Mouse (Mus musculus): ENCODE measurements around the gene Nat9. TPM values are rescaled to one million over a fixed set of nuclear protein-coding genes. Genes with fewer than 3 reads are reported as not detected.

Nat9 gene
- total and polyA plus RNA-seq, 2 experiments from 2014 or later: 7.7 to 21.6 TPM

DNA sequence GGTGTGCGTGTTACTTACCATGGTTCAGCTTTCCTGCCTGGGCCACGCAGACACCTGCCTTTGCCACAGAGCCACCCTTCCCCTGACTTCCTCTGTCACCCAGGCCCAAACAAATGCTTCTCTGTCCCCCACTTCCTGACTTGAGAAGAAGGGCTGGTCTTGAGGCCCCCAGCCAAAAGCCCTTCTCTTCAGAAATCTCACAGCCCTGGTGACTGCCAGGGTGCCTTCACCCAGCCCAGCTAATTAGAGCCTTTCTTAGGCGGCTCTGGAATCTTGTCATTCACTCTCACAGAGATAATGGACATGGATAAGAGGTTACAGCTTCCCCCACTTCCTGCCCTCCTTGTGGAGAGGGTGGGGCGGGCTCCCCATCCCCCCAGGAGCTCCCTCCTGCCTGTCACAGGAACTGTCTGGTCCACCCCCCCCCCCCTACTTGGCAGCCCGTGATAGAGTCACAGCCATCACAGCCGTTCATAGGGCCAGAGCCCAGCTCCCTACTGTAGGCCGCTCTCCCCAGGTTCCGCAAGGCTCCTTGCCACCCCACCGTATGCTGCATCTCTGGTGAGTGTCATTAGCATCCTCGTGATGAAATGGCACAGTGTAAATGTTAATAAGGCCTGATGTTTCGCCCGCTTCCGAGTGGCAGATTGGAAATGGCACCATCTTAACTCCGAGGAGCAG is 39.3 kb upstream of the Nat9 start:
- Histone ChIP-seq H3K4me3 (ENCODE audit: low read depth, low read length) (no peak overlapping the region), H3K27ac (ENCODE audit: low read depth) (peak overlapping the region; percentile 32; the same call in 1 of the 2 replicates), H3K9ac (replicated peaks; ENCODE audit: low read depth, low read length) (no peak overlapping the region), H3K4me2 (ENCODE audit: low read depth, low read length) (no peak overlapping the region), H3K4me1 (ENCODE audit: control insufficient read depth, insufficient read depth) (peaks cover 50% of the 10 kb centered on the region), H3K27me3 (ENCODE audit: control insufficient read depth, insufficient read depth, low read length) (no peaks in the 10 kb centered on the region), H3K36me3 (replicated peaks; ENCODE audit: control insufficient read depth, insufficient read depth, low read length) (no peaks in the 10 kb centered on the region), H3K9me3 (replicated peaks; ENCODE audit: control insufficient read depth, low read length) (no peaks in the 10 kb centered on the region)
- TF ChIP-seq EP300 (IDR thresholded peaks at IDR 0.05; ENCODE audit: low read depth) (no peak), CTCF (IDR thresholded peaks at IDR 0.05; ENCODE audit: low read depth) (no peak)
- DNase-seq (ENCODE audit: low spot score) (no peak), ATAC-seq (ENCODE audit: insufficient read depth, low read depth) (no peak)
- WGBS: 50% methylated on average over 14 of the region's 14 CpGs

DNA sequence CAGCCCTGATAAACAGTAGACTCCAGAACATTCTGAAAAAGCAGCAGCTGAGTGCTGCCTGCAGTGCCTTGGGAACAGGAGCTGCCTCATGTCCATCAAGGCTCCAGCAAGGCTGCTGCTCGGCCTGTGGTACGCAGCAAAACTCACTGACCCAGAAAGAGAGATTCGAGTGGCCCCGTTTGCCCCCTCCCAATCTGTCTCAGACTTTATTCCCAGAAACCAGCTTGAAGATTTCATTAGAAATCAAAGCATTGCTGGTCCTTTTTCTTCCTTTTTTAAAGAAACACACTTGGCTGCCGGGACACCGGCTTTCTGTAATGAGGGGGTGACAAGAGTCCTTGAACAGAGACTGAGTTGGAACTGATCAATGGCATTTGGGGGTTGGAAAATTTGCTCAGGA is 37.6 kb upstream of the Nat9 start:
- no peak overlapping the region for H3K4me2 ChIP-seq (ENCODE audit: low read depth, low read length)
- H3K4me3 ChIP-seq (ENCODE audit: low read depth, low read length): no peak overlapping the region
- H3K27me3 ChIP-seq (ENCODE audit: control insufficient read depth, insufficient read depth, low read length): no peaks in the 10 kb centered on the region
- no peak for DNase-seq (ENCODE audit: low spot score)
- no peak overlapping the region for H3K9ac ChIP-seq (replicated peaks; ENCODE audit: low read depth, low read length)
- 83% methylated on average over 6 of the region's 6 CpGs for WGBS
- no peak for ATAC-seq (ENCODE audit: insufficient read depth, low read depth)
- H3K27ac ChIP-seq (ENCODE audit: low read depth): no peak overlapping the region
- H3K4me1 ChIP-seq (ENCODE audit: control insufficient read depth, insufficient read depth): peaks cover 56% of the 10 kb centered on the region
- no peaks in the 10 kb centered on the region for H3K9me3 ChIP-seq (replicated peaks; ENCODE audit: control insufficient read depth, low read length)
- H3K36me3 ChIP-seq (replicated peaks; ENCODE audit: control insufficient read depth, insufficient read depth, low read length): no peaks in the 10 kb centered on the region
- no peak for TF ChIP-seq EP300 (IDR thresholded peaks at IDR 0.05; ENCODE audit: low read depth)
- TF ChIP-seq CTCF (IDR thresholded peaks at IDR 0.05; ENCODE audit: low read depth): no peak

DNA sequence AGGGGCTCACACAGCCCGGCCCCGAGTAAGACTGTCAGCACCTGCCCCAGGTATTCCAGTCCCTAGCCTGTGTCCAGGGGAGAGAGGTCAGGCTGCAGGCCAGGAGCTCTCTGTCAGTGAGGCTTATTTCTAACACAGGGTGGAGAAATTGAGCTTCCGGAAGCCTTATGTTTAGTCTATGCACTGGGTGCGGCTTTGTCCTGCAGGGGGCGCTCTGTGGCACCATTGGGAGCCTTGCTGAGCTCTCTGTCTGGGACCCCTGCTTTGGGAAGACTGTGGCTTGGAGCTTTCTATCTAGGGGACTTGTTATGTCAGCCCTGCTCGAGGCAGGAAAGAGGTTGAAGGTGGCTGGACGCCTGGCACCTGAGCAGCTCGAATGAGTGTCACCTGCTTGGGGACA is 37.2 kb upstream of the Nat9 start:
- no peak overlapping the region for H3K4me3 ChIP-seq (ENCODE audit: low read depth, low read length)
- H3K27me3 ChIP-seq (ENCODE audit: control insufficient read depth, insufficient read depth, low read length): no peaks in the 10 kb centered on the region
- DNase-seq (ENCODE audit: low spot score) (peak; percentile 33), ATAC-seq (ENCODE audit: insufficient read depth, low read depth) (no peak)
- WGBS: 50% methylated on average over 8 of the region's 8 CpGs
- no peak overlapping the region for H3K4me2 ChIP-seq (ENCODE audit: low read depth, low read length)
- no peaks in the 10 kb centered on the region for H3K36me3 ChIP-seq (replicated peaks; ENCODE audit: control insufficient read depth, insufficient read depth, low read length)
- peaks cover 56% of the 10 kb centered on the region for H3K4me1 ChIP-seq (ENCODE audit: control insufficient read depth, insufficient read depth)
- TF ChIP-seq CTCF (IDR thresholded peaks at IDR 0.05; ENCODE audit: low read depth) (peak; percentile 62), EP300 (IDR thresholded peaks at IDR 0.05; ENCODE audit: low read depth) (no peak)
- H3K9ac ChIP-seq (replicated peaks; ENCODE audit: low read depth, low read length): no peak overlapping the region
- no peaks in the 10 kb centered on the region for H3K9me3 ChIP-seq (replicated peaks; ENCODE audit: control insufficient read depth, low read length)
- no peak overlapping the region for H3K27ac ChIP-seq (ENCODE audit: low read depth)

DNA sequence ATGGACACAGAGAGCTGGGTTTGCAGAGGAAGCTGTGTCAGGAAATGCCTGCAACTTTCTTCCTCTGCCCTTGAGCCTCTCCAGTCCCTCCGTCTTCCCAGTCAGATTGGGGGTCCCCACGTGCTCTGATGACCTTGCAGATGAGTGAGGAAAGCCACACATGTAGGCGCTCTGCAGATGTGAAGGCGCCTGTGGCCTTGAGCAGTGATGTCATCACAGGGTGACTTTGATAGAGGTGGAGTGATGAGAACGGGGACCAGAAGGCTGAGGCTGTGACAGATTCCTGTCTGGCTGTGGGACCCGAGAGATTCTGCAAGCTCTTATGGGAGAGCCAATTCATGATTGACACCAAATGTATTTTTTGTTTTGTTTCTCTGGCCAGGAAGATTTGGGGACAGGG is 36.2 kb upstream of the Nat9 start:
- peak; percentile 28 for DNase-seq (ENCODE audit: low spot score)
- H3K27me3 ChIP-seq (ENCODE audit: control insufficient read depth, insufficient read depth, low read length): no peaks in the 10 kb centered on the region
- H3K9me3 ChIP-seq (replicated peaks; ENCODE audit: control insufficient read depth, low read length): no peaks in the 10 kb centered on the region
- no peak overlapping the region for H3K9ac ChIP-seq (replicated peaks; ENCODE audit: low read depth, low read length)
- 20% methylated on average over 6 of the region's 6 CpGs for WGBS
- no peak overlapping the region for H3K4me3 ChIP-seq (ENCODE audit: low read depth, low read length)
- peaks cover 57% of the 10 kb centered on the region for H3K4me1 ChIP-seq (ENCODE audit: control insufficient read depth, insufficient read depth)
- no peak for ATAC-seq (ENCODE audit: insufficient read depth, low read depth)
- no peak overlapping the region for H3K27ac ChIP-seq (ENCODE audit: low read depth)
- TF ChIP-seq CTCF (IDR thresholded peaks at IDR 0.05; ENCODE audit: low read depth): no peak
- no peak for TF ChIP-seq EP300 (IDR thresholded peaks at IDR 0.05; ENCODE audit: low read depth)
- no peak overlapping the region for H3K4me2 ChIP-seq (ENCODE audit: low read depth, low read length)
- no peaks in the 10 kb centered on the region for H3K36me3 ChIP-seq (replicated peaks; ENCODE audit: control insufficient read depth, insufficient read depth, low read length)

DNA sequence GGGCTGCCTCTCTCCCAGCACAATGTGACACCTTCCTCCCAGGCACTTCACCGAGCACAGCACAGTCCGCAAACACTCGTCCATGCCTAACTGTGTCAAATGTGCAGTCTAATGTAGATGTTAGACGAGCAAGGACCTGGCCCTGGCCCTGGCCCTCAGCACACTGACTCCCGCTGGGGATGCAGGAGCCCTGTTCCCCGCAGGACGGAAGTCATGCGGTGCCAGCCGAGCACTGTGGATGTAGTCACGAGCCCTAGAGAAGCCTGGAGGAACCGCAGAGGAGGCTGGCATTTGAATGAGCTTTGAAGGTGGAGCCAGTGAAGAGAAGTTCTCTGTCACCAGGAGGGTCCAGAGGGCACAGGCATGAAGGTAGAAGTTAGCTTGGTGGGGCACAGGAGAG is 35.8 kb upstream of the Nat9 start:
- Histone ChIP-seq H3K36me3 (replicated peaks; ENCODE audit: control insufficient read depth, insufficient read depth, low read length) (no peaks in the 10 kb centered on the region), H3K4me2 (ENCODE audit: low read depth, low read length) (no peak overlapping the region), H3K27ac (ENCODE audit: low read depth) (no peak overlapping the region), H3K9me3 (replicated peaks; ENCODE audit: control insufficient read depth, low read length) (no peaks in the 10 kb centered on the region), H3K4me1 (ENCODE audit: control insufficient read depth, insufficient read depth) (peaks cover 61% of the 10 kb centered on the region), H3K4me3 (ENCODE audit: low read depth, low read length) (no peak overlapping the region), H3K27me3 (ENCODE audit: control insufficient read depth, insufficient read depth, low read length) (no peaks in the 10 kb centered on the region), H3K9ac (replicated peaks; ENCODE audit: low read depth, low read length) (no peak overlapping the region)
- no peak for DNase-seq (ENCODE audit: low spot score)
- no peak for ATAC-seq (ENCODE audit: insufficient read depth, low read depth)
- WGBS: 44% methylated on average over 11 of the region's 11 CpGs
- TF ChIP-seq CTCF (IDR thresholded peaks at IDR 0.05; ENCODE audit: low read depth) (no peak), EP300 (IDR thresholded peaks at IDR 0.05; ENCODE audit: low read depth) (no peak)

DNA sequence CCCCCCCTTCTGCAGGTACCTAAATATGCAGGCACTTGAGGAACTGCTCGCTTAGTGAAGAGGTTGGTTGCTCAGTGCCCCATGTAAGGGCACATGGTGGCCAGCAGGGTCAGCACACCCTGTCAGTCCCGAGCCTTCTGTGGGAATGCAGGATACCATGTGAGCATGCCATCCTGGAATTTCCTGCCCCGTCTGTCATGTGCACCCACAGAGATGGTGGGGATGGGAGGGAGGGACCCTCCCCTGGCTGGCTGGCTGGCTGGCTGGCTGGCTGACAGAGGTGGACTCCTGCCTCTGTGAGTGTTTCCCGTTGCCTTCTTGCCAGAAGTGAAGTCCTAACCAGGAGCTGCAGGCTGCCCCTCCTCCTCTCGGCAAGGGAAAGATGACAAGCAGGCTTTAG is 34.9 kb upstream of the Nat9 start:
- H3K4me3 ChIP-seq (ENCODE audit: low read depth, low read length): no peak overlapping the region
- H3K9ac ChIP-seq (replicated peaks; ENCODE audit: low read depth, low read length): no peak overlapping the region
- H3K36me3 ChIP-seq (replicated peaks; ENCODE audit: control insufficient read depth, insufficient read depth, low read length): no peaks in the 10 kb centered on the region
- no peak for TF ChIP-seq EP300 (IDR thresholded peaks at IDR 0.05; ENCODE audit: low read depth)
- TF ChIP-seq CTCF (IDR thresholded peaks at IDR 0.05; ENCODE audit: low read depth): no peak
- H3K4me1 ChIP-seq (ENCODE audit: control insufficient read depth, insufficient read depth): peaks cover 69% of the 10 kb centered on the region
- 13% methylated on average over 5 of the region's 5 CpGs for WGBS
- no peaks in the 10 kb centered on the region for H3K27me3 ChIP-seq (ENCODE audit: control insufficient read depth, insufficient read depth, low read length)
- peak overlapping the region; percentile 74 for H3K27ac ChIP-seq (ENCODE audit: low read depth)
- H3K9me3 ChIP-seq (replicated peaks; ENCODE audit: control insufficient read depth, low read length): no peaks in the 10 kb centered on the region
- peak; percentile 72 for ATAC-seq (ENCODE audit: insufficient read depth, low read depth)
- peak overlapping the region; percentile 37 for H3K4me2 ChIP-seq (ENCODE audit: low read depth, low read length)
- DNase-seq (ENCODE audit: low spot score): peak; percentile 73
